In the genomic region with DNA sequence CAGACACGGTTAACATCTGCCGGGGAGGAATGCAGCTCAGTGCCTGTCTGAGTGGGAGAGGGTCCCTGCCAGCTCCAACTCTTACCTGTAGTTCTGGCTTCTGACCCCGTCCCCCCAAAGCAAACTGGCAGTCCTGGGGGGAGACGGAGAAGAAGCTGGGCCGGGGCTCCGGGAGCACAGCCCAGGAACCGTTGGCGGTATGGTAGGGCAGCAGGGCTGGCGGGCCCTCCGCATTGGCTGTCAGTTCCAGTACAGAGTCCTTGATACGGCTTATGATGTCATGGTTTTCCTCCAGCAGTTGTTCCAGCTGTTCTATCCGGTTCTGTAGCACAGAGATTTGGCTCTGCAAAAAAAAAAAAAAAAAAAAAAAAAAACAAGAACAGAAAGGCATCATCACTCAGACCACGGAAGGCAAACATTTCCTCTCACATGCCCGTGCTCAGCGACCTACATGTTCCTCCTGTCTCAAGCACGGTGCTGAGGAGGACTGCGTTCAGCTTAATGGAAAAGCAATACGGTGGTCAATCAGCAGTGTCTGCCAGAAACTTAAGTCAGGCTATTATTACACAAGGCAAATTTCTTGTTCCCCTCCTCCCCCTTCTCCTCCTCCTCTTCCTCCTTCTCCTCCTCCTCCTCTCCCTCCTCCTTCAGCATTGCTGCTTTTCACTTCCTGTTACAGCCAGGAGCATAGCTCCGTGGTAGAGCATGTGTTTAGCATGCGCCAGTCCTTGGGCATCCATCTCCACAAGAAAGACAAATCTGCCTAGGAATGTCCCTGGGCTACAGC, we compare ENCODE assay signal across 8 mouse cellular contexts. TPM values are rescaled to one million over a fixed set of nuclear protein-coding genes. Genes with fewer than 3 reads are reported as not detected.
A peak's percentile ranks its signal among the peaks of the same experiment; 100 is the strongest.
DNase-seq lines count a peak whose midpoint lies in the region; ATAC-seq and TF ChIP-seq lines count a peak whose summit lies in the region.

No protein-coding gene starts in this region.

- DNase-seq in thymus, adult 2 months, result peak; percentile 26
- DNase-seq in thymus, postnatal 10 days (ENCODE audit: low spot score in 2 of 2), result no peak
- DNase-seq in thymus, postnatal 25 days, result peak; percentile 35
- no peak for DNase-seq in cerebellum, postnatal 36 days
- no peak for DNase-seq in embryo, embryonic 11 days
- no peak for DNase-seq in testis, postnatal 10 days (ENCODE audit: low spot score)

- no peaks in the 10 kb centered on the region for H3K27me3 ChIP-seq in thymus, adult 2 months (ENCODE audit: control insufficient read depth, insufficient read depth, low read length)
- H3K27me3 ChIP-seq in limb, embryonic 15.5 days, result no peaks in the 10 kb centered on the region

- TF ChIP-seq CTCF in thymus, adult 2 months (IDR thresholded peaks at IDR 0.05; ENCODE audit: borderline replicate concordance, control insufficient read depth, extremely low read depth, insufficient read depth, low read length, poor library complexity), result no peak

- H3K9me3 ChIP-seq in limb, embryonic 15.5 days, result no peaks in the 10 kb centered on the region

- H3K27ac ChIP-seq in thymus, adult 2 months (ENCODE audit: control insufficient read depth, insufficient read depth, low read length), result peak overlapping the region; percentile 74
- H3K27ac ChIP-seq in limb, embryonic 15.5 days, result no peak overlapping the region

- H3K4me3 ChIP-seq in thymus, adult 2 months (ENCODE audit: control insufficient read depth, insufficient read depth, low read length), result peak overlapping the region; percentile 28
- H3K4me3 ChIP-seq in limb, embryonic 15.5 days, result no peak overlapping the region

- H3K9ac ChIP-seq in limb, embryonic 15.5 days, result no peak overlapping the region

- H3K36me3 ChIP-seq in thymus, adult 2 months (ENCODE audit: control insufficient read depth, insufficient read depth, low read length), result peaks cover 18% of the 10 kb centered on the region
- H3K36me3 ChIP-seq in limb, embryonic 15.5 days, result peaks cover 40% of the 10 kb centered on the region

- peaks cover 37% of the 10 kb centered on the region for H3K4me1 ChIP-seq in thymus, adult 2 months (replicated peaks; ENCODE audit: control insufficient read depth, insufficient read depth, low read length)
- H3K4me1 ChIP-seq in limb, embryonic 15.5 days, result peaks cover 12% of the 10 kb centered on the region

- ATAC-seq in granulocyte monocyte progenitor cell, adult 5-6 weeks (replicated peaks; ENCODE audit: poor library complexity, severe bottlenecking), result peak; percentile 54
- ATAC-seq in limb, embryonic 15.5 days (ENCODE audit: insufficient number of reproducible peaks, low FRiP score, low TSS enrichment, low read depth), result no peak

- 36% methylated on average over 20 of the region's 20 CpGs for WGBS in thymus, adult 2 months
- WGBS in limb, embryonic 15.5 days, result 71% methylated on average over 20 of the region's 20 CpGs

- peak overlapping the region; percentile 77 for H3K4me2 ChIP-seq in limb, embryonic 15.5 days

- no peak for TF ChIP-seq POLR2A in thymus, adult 2 months (IDR thresholded peaks at IDR 0.05; ENCODE audit: control insufficient read depth, extremely low read depth, insufficient read depth, low read length, poor library complexity)

RNA-seq across cellular contexts. Expression of a gene that starts 2.3 kb away (rescaled TPM):
- polyA plus RNA-seq in thymus, adult 2 months (2012; rRNA removed), result 188 and 213 TPM in 2 replicates
- 60.4 and 74.6 TPM in 2 replicates for total RNA-seq in granulocyte monocyte progenitor cell, adult 5-6 weeks (2014; fragmentation: Nextera tagmentation)
- total RNA-seq in granulocyte monocyte progenitor cell, adult 5-6 weeks (2017), result 32.7 and 36.7 TPM in 2 replicates
- polyA plus RNA-seq in limb, embryonic 15.5 days (2015; fragmentation: Nextera tagmentation; extraction: Ambion mirVana), result 15.7 and 17.6 TPM in 2 replicates

RNA-seq across cellular contexts. Expression of a gene that starts 18.9 kb away (rescaled TPM):
- 21.6 and 27.3 TPM in 2 replicates for polyA plus RNA-seq in thymus, adult 2 months (2012; rRNA removed)
- total RNA-seq in granulocyte monocyte progenitor cell, adult 5-6 weeks (2014; fragmentation: Nextera tagmentation), result 141 and 238 TPM in 2 replicates
- 155 and 176 TPM in 2 replicates for total RNA-seq in granulocyte monocyte progenitor cell, adult 5-6 weeks (2017)
- polyA plus RNA-seq in limb, embryonic 15.5 days (2015; fragmentation: Nextera tagmentation; extraction: Ambion mirVana), result 14.8 and 15.8 TPM in 2 replicates

RNA-seq across cellular contexts. Expression of a gene that starts 25.9 kb away (rescaled TPM):
- polyA plus RNA-seq in thymus, adult 2 months (2012; rRNA removed), result 22.9 and 24.9 TPM in 2 replicates
- 10.3 and 14.5 TPM in 2 replicates for total RNA-seq in granulocyte monocyte progenitor cell, adult 5-6 weeks (2014; fragmentation: Nextera tagmentation)
- 15.9 and 22.4 TPM in 2 replicates for total RNA-seq in granulocyte monocyte progenitor cell, adult 5-6 weeks (2017)
- polyA plus RNA-seq in limb, embryonic 15.5 days (2015; fragmentation: Nextera tagmentation; extraction: Ambion mirVana), result 18.4 and 19.4 TPM in 2 replicates

RNA-seq across cellular contexts. Expression of a gene that starts 28.0 kb away (rescaled TPM):
- 97.7 and 105 TPM in 2 replicates for polyA plus RNA-seq in thymus, adult 2 months (2012; rRNA removed)
- total RNA-seq in granulocyte monocyte progenitor cell, adult 5-6 weeks (2014; fragmentation: Nextera tagmentation), result 8.1 and 13.9 TPM in 2 replicates
- 20.2 and 22.4 TPM in 2 replicates for total RNA-seq in granulocyte monocyte progenitor cell, adult 5-6 weeks (2017)
- 51.4 and 51.7 TPM in 2 replicates for polyA plus RNA-seq in limb, embryonic 15.5 days (2015; fragmentation: Nextera tagmentation; extraction: Ambion mirVana)

RNA-seq across cellular contexts. Expression of a gene that starts 36.4 kb away (rescaled TPM):
- 56.4 and 62.9 TPM in 2 replicates for polyA plus RNA-seq in thymus, adult 2 months (2012; rRNA removed)
- 25.5 and 25.6 TPM in 2 replicates for total RNA-seq in granulocyte monocyte progenitor cell, adult 5-6 weeks (2014; fragmentation: Nextera tagmentation)
- total RNA-seq in granulocyte monocyte progenitor cell, adult 5-6 weeks (2017), result 5.0 and 10.1 TPM in 2 replicates
- 12.8 and 13.7 TPM in 2 replicates for polyA plus RNA-seq in limb, embryonic 15.5 days (2015; fragmentation: Nextera tagmentation; extraction: Ambion mirVana)

Comparison
In these comparisons a context has a peak if more than half of its experiments do, and no peak if none do; other contexts are left out.
1. DNase-seq: peak in thymus, adult 2 months (single experiment) and thymus, postnatal 25 days (single experiment); none in thymus, postnatal 10 days (0 of 2), cerebellum, postnatal 36 days (0 of 2), embryo, embryonic 11 days (single experiment) and testis, postnatal 10 days (single experiment).
2. RNA of a gene that starts 2.3 kb away (polyA plus RNA-seq): 188 to 213 TPM in thymus, adult 2 months; 15.7 to 17.6 TPM in limb, embryonic 15.5 days; every median in the first group is over 10 times any median in the second.